Mouse (Mus musculus) frontal cortex, postnatal 10 days (tissue): Measurements from ENCODE around the gene Maats1.
"Not testable (repeated sequence)": the region's sequence is repeated elsewhere in the genome, so short reads cannot be mapped to it uniquely, and the experiment has no call there.

Experiments used
- DNase-seq, 2 experiments: peaks; one replicate each; pipeline ENCODE4 v3.0.0; 2022; ENCODE audit warnings: low spot score in 2 of 2, mixed read lengths in 1 of 2

The Maats1 gene

DNA sequence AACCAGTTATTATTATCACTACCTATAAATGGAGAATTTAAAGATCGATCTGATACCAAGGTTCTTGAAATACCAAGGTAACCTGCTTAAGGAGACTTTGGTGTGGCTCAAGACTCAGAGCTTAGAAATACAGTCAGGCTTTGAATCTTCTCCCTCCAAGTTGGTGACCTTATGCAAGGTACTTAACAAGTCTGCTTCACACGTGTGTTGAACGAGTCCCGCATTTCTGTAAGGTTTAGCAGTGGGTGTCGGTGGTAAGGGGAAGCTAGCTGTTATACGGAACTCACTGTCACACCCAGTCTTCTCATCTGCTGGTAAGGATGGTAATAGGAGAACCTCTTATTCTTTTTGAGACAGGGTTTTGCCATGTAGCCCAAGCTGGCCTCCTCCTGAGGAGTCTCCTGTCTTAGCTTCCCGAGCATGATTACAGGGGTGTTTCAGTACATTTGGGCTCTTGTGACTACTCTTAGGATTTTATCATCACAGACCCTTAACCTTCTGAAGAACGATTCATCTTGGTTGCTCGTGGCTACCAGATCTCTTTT lies 6.3 kb upstream of the Maats1 start:
- no peak for DNase-seq

DNA sequence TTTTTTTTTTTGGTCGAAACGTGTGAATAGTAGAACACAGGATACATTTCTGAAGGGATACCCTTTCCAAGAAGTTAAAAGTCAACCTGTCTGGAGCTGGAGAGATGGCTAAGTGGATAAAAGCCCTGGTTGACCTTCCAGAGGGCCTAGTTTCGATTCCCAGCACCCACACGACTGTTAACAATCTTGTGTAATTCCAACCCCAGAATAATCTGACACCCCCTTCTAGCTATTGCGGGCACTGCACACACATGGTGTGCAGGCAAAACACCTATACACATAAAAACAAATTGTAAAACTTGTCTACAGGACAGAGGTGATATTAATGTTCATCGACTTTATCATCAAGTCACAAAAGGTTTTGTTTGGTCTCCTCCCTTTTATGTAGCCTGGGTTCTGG lies 5.6 kb upstream of the Maats1 start:
- no peak for DNase-seq

GRCm38 (mm10) chr16:38346529-38347325 lies 4.8 kb upstream of the Maats1 start, which contains the start of the genes Cox17 and Gm21987:
Gene Cox17, plus strand, starts transcription at chr16:38346991.
Gene Gm21987, plus strand, starts transcription at chr16:38347040.
- peak; percentile 90 for DNase-seq

GRCm38 (mm10) chr16:38344941-38345725 lies 3.2 kb upstream of the Maats1 start:
- DNase-seq = no peak

DNA sequence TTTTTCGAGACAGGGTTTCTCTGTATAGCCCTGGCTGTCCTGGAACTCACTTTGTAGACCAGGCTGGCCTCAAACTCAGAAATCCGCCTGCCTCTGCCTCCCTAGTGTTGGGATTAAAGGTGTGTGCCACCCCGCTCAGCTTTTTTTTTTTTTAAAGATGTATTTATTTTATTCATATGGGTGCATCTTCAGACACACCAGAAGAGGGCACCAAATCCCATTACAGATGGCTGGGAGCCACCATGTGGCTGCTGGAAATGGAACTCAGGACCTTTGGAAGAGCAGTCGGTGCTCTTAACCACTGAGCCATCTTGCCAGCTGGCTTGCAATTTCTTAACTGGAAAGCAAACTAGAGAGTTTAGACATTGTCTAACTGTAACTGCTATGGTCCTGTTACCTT lies 3.9 kb downstream of the Maats1 start:
- not testable (repeated sequence) for DNase-seq

GRCm38 (mm10) chr16:38334431-38334830 lies 7.5 kb downstream of the Maats1 start:
- no peak for DNase-seq

DNA sequence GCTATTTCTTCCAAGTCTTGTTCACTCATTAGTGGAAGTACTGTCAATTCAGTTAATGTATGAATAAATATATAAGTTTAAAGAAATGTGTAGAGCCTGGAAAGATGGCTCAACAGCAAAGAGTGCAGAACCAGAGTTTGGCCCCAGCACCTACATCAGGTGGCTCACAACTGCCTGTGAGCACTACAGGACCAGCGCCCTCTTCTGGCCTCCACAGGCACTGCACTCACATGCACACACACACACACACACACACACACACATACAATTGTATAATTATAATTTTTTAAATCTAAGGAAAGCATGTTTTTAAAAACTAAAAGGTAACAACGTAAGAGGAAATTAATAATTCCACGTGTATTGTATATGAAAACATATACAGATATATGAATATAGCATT lies 12.6 kb downstream of the Maats1 start:
- DNase-seq = no peak

DNA sequence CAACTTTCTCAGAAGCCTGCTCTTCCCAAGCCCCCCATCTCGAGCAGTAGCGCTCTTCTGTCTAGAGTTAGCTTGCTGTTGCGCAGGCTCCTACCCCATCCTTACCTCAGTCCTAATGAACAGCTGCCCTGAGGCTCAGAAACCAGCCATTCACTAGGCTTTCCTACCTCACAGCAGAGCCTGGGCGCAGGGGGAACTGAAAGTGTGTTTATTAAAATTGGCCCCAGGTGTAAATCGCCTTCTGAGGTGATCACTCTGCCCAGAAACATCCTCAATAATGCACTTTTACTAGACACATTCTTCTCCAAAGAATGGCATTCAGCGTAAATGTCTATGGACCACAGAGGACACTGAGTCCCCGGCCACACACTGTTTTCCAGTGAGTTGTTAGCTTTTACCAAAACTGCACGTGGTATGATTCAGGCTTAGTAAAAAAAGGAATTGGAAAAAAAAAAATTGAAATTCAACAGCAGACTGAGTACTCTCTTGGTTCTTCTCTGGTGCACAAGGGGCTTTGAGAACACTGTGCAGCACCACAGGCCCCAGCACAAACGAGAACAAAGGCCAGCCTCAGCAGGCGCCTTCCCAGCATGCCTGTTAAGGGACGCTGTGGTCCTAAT lies 15.1 kb downstream of the Maats1 start:
- no peak for DNase-seq

GRCm38 (mm10) chr16:38324311-38324710 lies 17.6 kb downstream of the Maats1 start:
- DNase-seq = no peak

- DNase-seq = peak; percentile 49 to 62
Observed at GRCm38 (mm10) chr16:38321452-38321935, 20.4 kb downstream of the Maats1 start.

- no peak for DNase-seq
Observed at GRCm38 (mm10) chr16:38319087-38319486, 22.9 kb downstream of the Maats1 start.

DNA sequence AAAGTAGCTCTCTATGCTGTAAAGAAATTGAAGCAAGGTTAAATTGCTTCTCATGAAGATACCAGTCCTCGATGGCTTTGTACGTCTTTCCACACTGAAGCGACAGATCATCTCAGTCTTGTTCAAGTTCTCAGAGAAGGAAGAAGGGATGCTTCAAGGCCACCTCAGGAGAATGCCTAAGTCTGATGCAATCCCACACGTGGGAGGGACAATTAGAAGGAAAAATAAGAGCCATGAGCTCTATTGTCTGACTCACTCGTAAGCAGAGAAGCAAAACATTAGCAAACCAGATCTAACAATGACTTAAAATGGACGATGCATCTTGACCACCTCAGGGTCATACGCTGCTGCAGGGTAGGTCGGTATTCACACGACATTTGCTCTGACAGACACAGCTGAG lies 23.5 kb downstream of the Maats1 start:
- DNase-seq = no peak

DNA sequence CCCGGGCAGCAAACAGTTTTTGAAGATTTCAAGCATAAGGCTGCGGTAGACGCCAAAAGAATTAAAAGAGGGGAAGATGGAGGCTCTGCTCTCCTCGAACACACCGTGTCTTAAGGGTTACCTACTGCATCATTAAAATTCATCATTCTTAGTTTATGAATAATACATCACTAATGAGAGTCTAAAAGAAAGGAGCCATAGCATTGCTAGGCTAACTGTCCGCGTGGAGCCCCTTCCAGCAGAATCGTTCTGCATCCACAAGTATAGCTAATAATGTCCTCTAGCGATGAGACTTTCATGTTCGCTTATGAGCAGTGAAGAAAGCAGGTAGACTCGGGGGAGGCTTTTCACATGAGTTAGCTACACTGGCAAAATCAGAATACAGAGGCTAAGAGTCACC lies 33.7 kb downstream of the Maats1 start:
- DNase-seq = no peak

DNA sequence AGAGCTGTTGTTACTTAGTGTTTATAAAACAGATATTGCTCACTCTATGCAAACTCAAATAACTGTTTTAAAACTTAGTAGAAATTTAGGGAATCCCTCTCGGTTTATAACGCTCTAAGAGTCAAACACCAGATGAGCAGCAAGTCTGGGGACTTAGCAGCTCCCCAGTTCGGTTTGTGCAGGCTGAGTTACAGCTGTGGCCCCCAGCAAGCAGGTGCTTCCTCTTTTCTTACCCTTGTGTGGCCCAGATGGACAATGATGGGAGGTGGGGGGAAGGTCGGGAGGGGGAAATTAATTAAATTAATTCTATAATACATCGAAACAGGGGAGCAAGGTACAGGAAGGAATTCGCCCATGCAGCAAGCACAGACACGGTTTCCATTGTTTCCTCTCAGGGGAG lies 34.3 kb downstream of the Maats1 start:
- DNase-seq = no peak

- no peak for DNase-seq
Observed at GRCm38 (mm10) chr16:38307221-38307605, 34.7 kb downstream of the Maats1 start.

DNA sequence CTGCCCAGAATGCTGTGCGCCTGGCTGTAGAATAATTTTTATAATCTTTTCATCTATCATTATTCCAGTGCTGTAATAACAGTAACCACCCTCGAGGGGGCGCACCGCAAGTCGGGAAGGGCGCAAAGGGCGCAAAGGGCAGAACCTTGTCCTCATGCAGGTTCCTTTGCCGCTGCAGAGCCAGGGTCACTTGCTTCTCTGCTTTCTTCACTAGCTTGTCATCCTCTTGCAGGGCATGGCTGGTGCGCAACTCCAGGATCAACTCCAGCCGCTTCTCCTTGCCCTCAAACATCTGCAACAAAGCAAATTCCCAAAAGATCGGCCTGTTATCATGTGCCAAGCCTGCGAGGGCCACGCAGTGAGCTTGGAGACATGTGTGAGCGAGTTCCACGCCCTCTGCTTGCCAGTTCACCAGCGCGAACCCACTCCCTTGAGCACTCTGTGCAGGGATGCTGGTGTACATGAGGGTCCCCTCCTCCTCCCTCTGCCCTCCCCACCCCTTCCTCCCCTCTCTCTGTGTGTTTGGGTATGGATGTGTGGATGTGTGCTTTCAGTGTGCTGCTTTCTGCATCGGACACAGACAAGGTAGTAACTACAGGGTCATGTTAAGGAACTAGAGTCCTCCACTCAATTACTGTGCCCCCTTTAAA lies 35.2 kb downstream of the Maats1 start:
- no peak for DNase-seq

DNA sequence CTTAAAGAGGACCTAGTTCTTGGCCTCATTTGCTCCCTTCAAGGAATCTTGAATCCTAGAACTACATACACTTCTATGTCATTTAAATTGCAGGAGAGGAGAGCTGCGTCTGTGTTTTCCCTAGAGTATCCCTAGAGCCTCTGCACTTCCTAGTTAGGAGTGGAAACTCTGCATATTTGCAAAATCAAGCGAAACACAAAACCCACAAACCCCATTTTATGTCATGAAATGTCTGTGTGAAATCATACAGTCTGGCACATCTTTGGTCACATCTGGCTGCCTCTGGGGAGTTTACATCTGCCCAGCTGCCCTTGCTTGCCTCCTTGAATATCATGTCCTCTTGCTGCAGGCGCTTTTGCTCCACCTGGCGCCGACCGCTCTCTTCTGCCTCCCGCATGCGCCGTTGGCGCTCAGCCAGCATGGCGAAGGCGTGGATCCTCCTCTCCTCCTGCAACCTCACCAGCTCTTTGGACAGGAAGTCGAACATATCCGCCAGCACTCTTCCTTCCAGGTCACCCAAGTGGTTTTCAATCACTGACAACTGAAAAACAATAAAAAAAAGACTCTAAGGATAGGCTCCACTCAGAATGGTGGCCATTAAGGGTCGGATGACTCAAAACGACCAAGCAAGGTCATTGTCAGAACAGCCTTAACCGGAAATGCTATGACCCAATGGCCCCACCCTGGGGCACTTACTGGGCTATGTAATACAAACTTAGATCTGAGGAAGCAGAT lies 37.3 kb downstream of the Maats1 start:
- no peak for DNase-seq

DNA sequence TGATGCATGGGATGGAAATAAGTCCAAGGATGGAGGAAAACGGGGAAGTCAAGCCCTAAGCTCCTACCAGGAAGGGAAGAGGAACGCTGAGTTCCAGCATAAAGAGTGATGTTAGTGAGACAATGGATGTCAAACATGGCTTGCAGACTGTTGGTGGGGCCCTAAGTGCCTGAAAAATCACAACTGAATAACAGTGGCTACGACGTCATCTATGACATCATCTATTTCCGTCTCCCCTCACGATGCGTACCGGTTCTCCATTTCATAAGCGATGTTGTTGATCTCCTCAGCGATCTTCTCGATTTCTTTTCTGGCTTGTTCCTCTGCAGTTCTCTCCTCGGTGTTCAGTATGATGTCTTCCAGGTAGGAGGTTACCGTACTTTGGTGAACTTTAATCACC lies 39.6 kb downstream of the Maats1 start:
- no peak for DNase-seq

- DNase-seq = no peak
Observed at GRCm38 (mm10) chr16:38298410-38298809, 43.5 kb downstream of the Maats1 start.

DNA sequence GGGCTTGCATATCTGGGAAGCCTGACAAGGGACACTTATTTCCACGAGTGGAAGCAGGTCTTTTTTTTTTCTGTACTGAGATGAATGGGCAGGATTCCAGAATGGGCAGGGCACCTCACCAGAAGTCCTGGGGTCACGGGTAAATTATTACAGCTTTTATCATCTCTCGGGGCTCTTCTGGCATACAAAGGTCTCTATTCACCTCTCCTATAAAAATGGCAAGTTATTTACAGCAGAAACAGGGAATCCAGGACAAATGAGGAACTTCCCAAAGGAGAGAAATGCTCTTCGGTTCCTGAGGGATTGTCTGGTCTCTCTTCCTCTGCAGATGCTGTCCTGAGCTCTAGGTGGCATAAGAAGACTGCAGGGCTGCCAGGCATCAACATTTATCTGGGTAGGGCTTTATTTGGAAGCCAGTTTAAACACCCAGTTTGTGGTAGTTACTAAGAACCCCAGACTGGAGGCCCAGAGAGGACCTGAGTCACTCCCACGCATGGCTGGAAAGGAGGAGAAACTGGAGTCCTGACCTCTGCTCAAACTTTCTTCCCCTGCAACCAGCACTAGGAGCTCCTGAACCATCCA lies 46.5 kb downstream of the Maats1 start:
- DNase-seq = no peak
